Mouse (Mus musculus): Measurements from ENCODE around the gene Tenm3.
A peak's percentile ranks its signal among the peaks of the same experiment; 100 is the strongest.

Gene Tenm3

GRCm38 (mm10) chr8:48591818-48592217 is 251.9 kb downstream of the Tenm3 start:
- DNase-seq (ENCODE audit: low read depth, low spot score), result no peak

- DNase-seq (ENCODE audit: low read depth, low spot score), result no peak
Measured at GRCm38 (mm10) chr8:48579732-48580131, 264.0 kb downstream of the Tenm3 start.

- DNase-seq (ENCODE audit: low read depth, low spot score), result no peak
Measured at GRCm38 (mm10) chr8:48579144-48579543, 264.6 kb downstream of the Tenm3 start.

GRCm38 (mm10) chr8:48572941-48573340 is 270.8 kb downstream of the Tenm3 start:
- no peak for DNase-seq (ENCODE audit: low read depth, low spot score)

- no peak for DNase-seq (ENCODE audit: low read depth, low spot score)
Measured at GRCm38 (mm10) chr8:48572345-48572744, 271.4 kb downstream of the Tenm3 start.

- DNase-seq (ENCODE audit: low read depth, low spot score), result no peak
Measured at GRCm38 (mm10) chr8:48568608-48569007, 275.1 kb downstream of the Tenm3 start.

- no peak for DNase-seq (ENCODE audit: low read depth, low spot score)
Measured at GRCm38 (mm10) chr8:48567929-48568607, 275.7 kb downstream of the Tenm3 start.

- DNase-seq (ENCODE audit: low read depth, low spot score), result no peak
Measured at GRCm38 (mm10) chr8:48560227-48560626, 283.5 kb downstream of the Tenm3 start.

- DNase-seq (ENCODE audit: low read depth, low spot score), result peak; percentile 59
Measured at GRCm38 (mm10) chr8:48555546-48556141, 288.1 kb downstream of the Tenm3 start.

- peak; percentile 93 for DNase-seq (ENCODE audit: low read depth, low spot score)
Measured at GRCm38 (mm10) chr8:48554762-48555545, 288.8 kb downstream of the Tenm3 start.

GRCm38 (mm10) chr8:48553791-48554288 is 289.9 kb downstream of the Tenm3 start:
- peak; percentile 78 for DNase-seq (ENCODE audit: low read depth, low spot score)

- DNase-seq (ENCODE audit: low read depth, low spot score), result peak; percentile 10
Measured at GRCm38 (mm10) chr8:48552306-48552705, 291.4 kb downstream of the Tenm3 start.

GRCm38 (mm10) chr8:48551370-48551769 is 292.4 kb downstream of the Tenm3 start:
- no peak for DNase-seq (ENCODE audit: low read depth, low spot score)

- no peak for DNase-seq (ENCODE audit: low read depth, low spot score)
Measured at GRCm38 (mm10) chr8:48548908-48549307, 294.8 kb downstream of the Tenm3 start.

- no peak for DNase-seq (ENCODE audit: low read depth, low spot score)
Measured at GRCm38 (mm10) chr8:48545631-48546030, 298.1 kb downstream of the Tenm3 start.

GRCm38 (mm10) chr8:48544840-48545239 is 298.9 kb downstream of the Tenm3 start:
- DNase-seq (ENCODE audit: low read depth, low spot score), result no peak

- no peak for DNase-seq (ENCODE audit: low read depth, low spot score)
Measured at GRCm38 (mm10) chr8:48542141-48542540, 301.6 kb downstream of the Tenm3 start.

- no peak for DNase-seq (ENCODE audit: low read depth, low spot score)
Measured at GRCm38 (mm10) chr8:48540894-48541293, 302.9 kb downstream of the Tenm3 start.

- no peak for DNase-seq (ENCODE audit: low read depth, low spot score)
Measured at GRCm38 (mm10) chr8:48535833-48536232, 307.9 kb downstream of the Tenm3 start.

- no peak for DNase-seq (ENCODE audit: low read depth, low spot score)
Measured at GRCm38 (mm10) chr8:48531795-48532194, 312.0 kb downstream of the Tenm3 start.

GRCm38 (mm10) chr8:48530916-48531570 is 312.7 kb downstream of the Tenm3 start:
- DNase-seq (ENCODE audit: low read depth, low spot score), result no peak

GRCm38 (mm10) chr8:48527418-48527817 is 316.3 kb downstream of the Tenm3 start:
- DNase-seq (ENCODE audit: low read depth, low spot score), result no peak
